Mouse (Mus musculus) lung, postnatal 0 days (tissue): ENCODE measurements at regions not wholly inside any gene's neighbourhood (a gene's known extent, or its start where the extent isn't known, plus 50 kb on each side); places are given as distances from the start of the nearest gene placed in this dataset.

ENCODE experiments used
- CTCF ChIP-seq: IDR thresholded peaks from 2 replicates; pipeline ENCODE4 v1.5.1; 2016; ENCODE audit warnings: antibody characterized with exemption, mild to moderate bottlenecking
- EP300 ChIP-seq: IDR thresholded peaks from 2 replicates; pipeline ENCODE4 v1.6.1; 2016; ENCODE audit warnings: antibody characterized with exemption, mild to moderate bottlenecking, control low read depth

DNA sequence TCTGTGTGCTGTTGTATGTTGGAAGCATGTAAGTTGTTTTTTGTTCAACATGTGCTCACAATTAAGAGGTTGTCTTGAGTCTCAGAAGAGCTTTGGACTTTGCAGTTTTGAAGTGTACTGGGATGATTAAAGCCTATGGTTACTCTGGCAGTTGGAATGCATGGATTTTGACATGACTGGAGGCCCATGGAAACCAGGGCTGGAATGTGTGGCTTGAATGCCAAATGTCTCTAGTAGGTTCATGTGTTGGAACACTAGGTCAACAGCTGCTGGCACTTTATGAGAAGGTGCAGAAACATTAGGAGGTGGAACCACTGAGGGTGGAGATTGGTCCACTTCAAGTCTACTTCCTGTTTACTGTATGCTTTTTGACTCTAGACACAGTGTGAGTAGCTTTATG, 127.0 kb downstream of the Ttc32 start:
- TF ChIP-seq CTCF (no peak), EP300 (no peak)
